Mouse (Mus musculus) ES-E14 (cell line): ENCODE measurements at regions not wholly inside any gene's neighbourhood (a gene's known extent, or its start where the extent isn't known, plus 50 kb on each side); places are given as distances from the start of the nearest gene placed in this dataset.

ENCODE experiments used
- DNase-seq: peaks from one replicate; pipeline ENCODE4 v3.0.0-alpha.2; 2013; ENCODE audit warnings: low read depth, low spot score
- H3K27ac ChIP-seq: 2 replicates; pipeline ENCODE4 v1.5.1; 2012; ENCODE audit warnings: low read depth, mild to moderate bottlenecking, low read length, moderate library complexity, mixed read lengths; ENCODE audit not compliant: poor library complexity, insufficient read depth, severe bottlenecking
- H3K36me3 ChIP-seq: 2 replicates; pipeline ENCODE4 v1.6.1; 2012; ENCODE audit warnings: mild to moderate bottlenecking, low read length, moderate library complexity, mixed read lengths; ENCODE audit not compliant: control insufficient read depth, poor library complexity, insufficient read depth, severe bottlenecking
- H3K4me1 ChIP-seq, 2 experiments: fragments of 150-350 bp in 1 of 2; sonication (generic) in 1 of 2; 2 replicates each; pipeline ENCODE4 v1.6.1; 2012; ENCODE audit warnings: low read length in 2 of 2, mild to moderate bottlenecking in 1 of 2, mixed read lengths in 1 of 2; ENCODE audit not compliant: control insufficient read depth in 2 of 2, insufficient read depth in 2 of 2, poor library complexity in 1 of 2
- H3K4me3 ChIP-seq, 2 experiments: fragments of 150-350 bp in 1 of 2; sonication (generic) in 1 of 2; 2 replicates each; pipeline ENCODE4 v1.5.1; 2012; ENCODE audit warnings: low read length in 2 of 2, low read depth in 1 of 2, mild to moderate bottlenecking in 1 of 2, mixed read lengths in 1 of 2; ENCODE audit not compliant: insufficient read depth in 1 of 2, poor library complexity in 1 of 2, severe bottlenecking in 1 of 2
- H3K9ac ChIP-seq: 2 replicates; pipeline ENCODE4 v1.6.1; 2012; ENCODE audit warnings: low read depth, mild to moderate bottlenecking, low read length, mixed read lengths; ENCODE audit not compliant: poor library complexity, insufficient read depth, severe bottlenecking
- H3K9me3 ChIP-seq: fragments of 150-350 bp; sonication (generic); 2 replicates; pipeline ENCODE4 v1.6.1; 2012; ENCODE audit warnings: low read depth, mild to moderate bottlenecking, low read length; ENCODE audit not compliant: control insufficient read depth, insufficient read depth
- CHD2 ChIP-seq: IDR thresholded peaks from 2 replicates; pipeline ENCODE4 v1.6.1; 2014; ENCODE audit warnings: mild to moderate bottlenecking, low read depth, low read length, inconsistent platforms
- HCFC1 ChIP-seq: IDR thresholded peaks from 2 replicates; pipeline ENCODE4 v1.6.1; 2012; ENCODE audit warnings: low read length, inconsistent platforms, borderline replicate concordance; ENCODE audit not compliant: insufficient read depth
- MAFK ChIP-seq: IDR thresholded peaks from 2 replicates; pipeline ENCODE4 v1.6.1; 2014; ENCODE audit warnings: mild to moderate bottlenecking, low read depth, low read length, inconsistent platforms; ENCODE audit not compliant: insufficient read depth
- ZC3H11A ChIP-seq: IDR thresholded peaks from 2 replicates; pipeline ENCODE4 v1.6.1; 2012; ENCODE audit warnings: low read depth, mild to moderate bottlenecking, inconsistent platforms, low read length, borderline replicate concordance
- ZNF384 ChIP-seq: IDR thresholded peaks from 2 replicates; pipeline ENCODE4 v1.6.1; 2012; ENCODE audit warnings: low read depth, low read length, inconsistent platforms
- in situ Hi-C, 2 experiments: fragments of 600-800 bp; cut with MboI; formaldehyde crosslinking; loops; one replicate each; pipeline ENCODE4 v1.15.1; 2025; ENCODE audit warnings: low sequenced_read_pairs in 2 of 2, inconsistent platforms in 1 of 2; ENCODE audit not compliant: unreplicated experiment in 2 of 2

DNA sequence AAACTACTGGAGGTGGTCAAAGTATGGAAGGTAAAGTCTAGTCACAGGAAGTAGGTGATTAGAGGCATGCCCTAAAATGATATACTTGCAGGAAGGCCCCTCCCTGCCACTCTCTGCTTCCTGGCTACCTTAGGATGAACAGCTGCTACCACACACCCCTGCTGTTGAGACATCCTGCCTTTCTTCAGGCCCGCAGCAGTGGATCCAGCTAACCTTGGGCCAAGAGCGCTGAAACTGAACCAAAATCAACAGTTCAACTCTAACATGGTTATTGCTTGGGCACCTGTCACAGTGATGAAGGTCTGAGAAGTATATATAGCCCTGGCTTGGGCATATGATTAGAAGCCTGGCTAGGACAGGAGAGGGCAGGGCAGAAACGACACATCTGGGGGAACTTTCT is 352.4 kb downstream of the Prdm2 start:
- TF ChIP-seq ZNF384 (no peak), HCFC1 (no peak), CHD2 (no peak), MAFK (no peak), ZC3H11A (no peak)
- Histone ChIP-seq H3K4me1 (no peaks in the 10 kb centered on the region), H3K9me3 (no peaks in the 10 kb centered on the region), H3K36me3 (no peaks in the 10 kb centered on the region), H3K27ac (no peak overlapping the region), H3K9ac (no peak overlapping the region), H3K4me3 (no peak overlapping the region)
- in situ Hi-C loops = no loop called here
- DNase-seq = no peak

DNA sequence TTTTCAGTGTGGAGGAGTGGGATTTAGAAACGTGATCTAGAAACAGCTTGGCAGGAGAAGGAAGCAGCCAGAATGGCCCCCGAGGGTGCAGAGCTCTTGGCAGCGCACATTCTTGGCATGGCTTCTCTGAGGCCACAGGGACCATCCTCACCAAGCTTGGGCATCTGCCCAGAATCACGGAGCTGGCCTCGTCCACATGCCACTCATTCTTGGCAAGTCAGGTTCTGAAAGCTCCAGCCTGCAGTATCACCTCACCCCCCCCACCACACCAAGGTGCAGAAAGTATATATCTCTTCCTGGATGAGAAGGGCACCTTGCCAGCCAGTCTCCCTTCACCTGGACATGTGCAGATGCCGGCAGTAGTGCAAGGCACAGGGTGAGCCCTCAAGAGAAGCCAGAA is 356.2 kb downstream of the Prdm2 start:
- no peak overlapping the region for H3K9ac ChIP-seq
- no peaks in the 10 kb centered on the region for H3K4me1 ChIP-seq
- no peak for TF ChIP-seq ZC3H11A
- no peak for TF ChIP-seq ZNF384
- TF ChIP-seq CHD2 = no peak
- no peak for TF ChIP-seq MAFK
- no peak for TF ChIP-seq HCFC1
- H3K9me3 ChIP-seq = no peaks in the 10 kb centered on the region
- H3K36me3 ChIP-seq = no peaks in the 10 kb centered on the region
- no peak overlapping the region for H3K27ac ChIP-seq
- in situ Hi-C loops = no loop called here
- no peak overlapping the region for H3K4me3 ChIP-seq
- DNase-seq = no peak

DNA sequence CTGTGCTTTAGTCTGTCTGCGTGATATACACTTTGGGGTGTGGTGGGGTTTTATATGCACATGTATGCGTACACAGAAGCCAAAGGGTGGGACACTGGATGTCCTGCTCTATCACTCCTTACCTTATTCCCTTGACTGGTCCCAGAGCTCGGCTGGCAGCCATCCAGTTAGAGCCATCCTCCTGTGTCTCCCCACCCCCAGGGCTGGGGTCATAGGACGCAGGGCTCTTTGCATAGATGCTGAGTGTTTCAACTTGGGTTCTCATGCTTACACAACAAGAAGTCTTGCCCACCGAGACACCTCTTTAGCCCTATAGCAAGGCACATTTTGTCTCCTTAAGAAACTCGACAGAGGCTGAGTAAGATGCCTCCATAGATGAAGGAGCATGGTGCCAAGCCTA is 357.2 kb downstream of the Prdm2 start:
- no peak for TF ChIP-seq MAFK
- TF ChIP-seq HCFC1 = no peak
- TF ChIP-seq ZC3H11A = no peak
- no peak for TF ChIP-seq CHD2
- no peak for TF ChIP-seq ZNF384

DNA sequence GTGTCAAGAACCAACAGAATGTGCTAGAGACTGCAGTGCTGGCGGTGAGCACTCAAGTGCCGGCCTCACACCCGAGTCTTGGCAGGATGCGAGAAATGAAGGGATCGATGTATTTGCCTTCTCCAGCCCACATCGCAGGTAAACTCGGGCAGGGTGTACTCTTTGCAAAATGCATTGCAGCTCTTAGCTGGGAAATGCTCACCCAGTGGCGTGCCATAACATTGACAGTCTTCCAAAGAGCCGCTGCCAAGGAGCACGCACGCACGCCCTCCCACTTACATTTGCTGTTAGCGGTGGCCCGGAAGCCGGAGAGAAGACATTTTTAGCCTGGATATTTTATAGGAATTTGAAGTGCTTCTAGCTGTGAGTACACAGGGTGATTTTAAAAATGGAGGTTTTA is 358.9 kb downstream of the Prdm2 start:
- H3K36me3 ChIP-seq = no peaks in the 10 kb centered on the region
- no peaks in the 10 kb centered on the region for H3K4me1 ChIP-seq
- H3K9ac ChIP-seq = no peak overlapping the region
- no peak overlapping the region for H3K27ac ChIP-seq
- TF ChIP-seq HCFC1 (no peak), ZNF384 (no peak), CHD2 (no peak), ZC3H11A (no peak), MAFK (no peak)
- H3K9me3 ChIP-seq = no peaks in the 10 kb centered on the region
- no peak for DNase-seq
- in situ Hi-C loops = no loop called here
- H3K4me3 ChIP-seq = no peak overlapping the region

More for the DNA sequence above, 357.2 kb downstream of the Prdm2 start:
- no peak overlapping the region for H3K9ac ChIP-seq
- H3K4me3 ChIP-seq = no peak overlapping the region
- no peak overlapping the region for H3K27ac ChIP-seq
- H3K4me1 ChIP-seq = no peaks in the 10 kb centered on the region
- no peaks in the 10 kb centered on the region for H3K9me3 ChIP-seq
- no peaks in the 10 kb centered on the region for H3K36me3 ChIP-seq
- no peak for DNase-seq
- in situ Hi-C loops = no loop called here

DNA sequence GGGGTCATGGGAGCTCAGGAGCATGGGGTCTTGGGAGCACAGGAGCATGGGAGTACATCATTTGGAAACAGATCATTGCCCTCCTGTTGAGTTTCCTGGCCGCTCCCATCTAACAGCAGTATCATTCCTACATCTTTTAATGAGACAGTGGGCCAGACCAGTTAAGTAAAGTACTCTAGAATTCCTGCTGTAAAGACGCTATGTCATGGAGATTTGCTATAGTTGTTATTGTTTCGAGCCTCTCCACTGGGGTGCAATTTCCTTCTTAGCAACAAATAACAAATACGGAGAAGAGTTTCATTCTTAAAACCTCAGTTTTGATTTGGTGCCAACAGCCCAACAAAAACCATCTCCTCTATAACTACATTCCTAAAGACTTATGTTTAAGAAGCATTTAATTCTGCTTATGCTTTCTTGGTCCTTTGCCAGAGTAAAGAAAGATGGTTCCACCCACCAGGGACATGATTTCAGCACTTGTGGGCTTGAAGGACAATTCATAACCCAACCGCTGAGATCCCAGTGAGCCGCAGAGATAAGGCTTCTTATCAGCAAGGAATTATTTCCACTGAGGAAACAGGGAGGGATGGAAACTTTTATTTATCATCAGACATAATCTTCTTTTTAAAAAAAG is 367.6 kb downstream of the Prdm2 start:
- Histone ChIP-seq H3K4me1 (no peaks in the 10 kb centered on the region), H3K36me3 (no peaks in the 10 kb centered on the region), H3K9me3 (no peaks in the 10 kb centered on the region), H3K4me3 (no peak overlapping the region), H3K9ac (no peak overlapping the region), H3K27ac (no peak overlapping the region)
- TF ChIP-seq MAFK (no peak), HCFC1 (no peak), ZC3H11A (no peak), CHD2 (no peak), ZNF384 (no peak)
- in situ Hi-C loops = no loop called here
- DNase-seq = no peak
